Mouse (Mus musculus) right cerebral cortex, postnatal 36 days (tissue): Measurements from ENCODE around the gene Cep131.

Experiments used
- DNase-seq, 2 experiments: peaks; one replicate each; pipeline ENCODE4 v3.0.0; 2022; ENCODE audit warnings: low spot score in 2 of 2, mixed read lengths in 1 of 2

Cep131 gene

GRCm38 (mm10) chr11:120098588-120099511 is 12.2 kb upstream of the Cep131 start, which contains the start of the genes Tepsin and Ndufaf8:
TSS of gene Tepsin (minus strand) at chr11:120098731.
TSS of gene Ndufaf8 (plus strand) at chr11:120098928.
- peak; percentile 98 for DNase-seq

- DNase-seq = no peak
Measured at GRCm38 (mm10) chr11:120092817-120093591, 6.4 kb upstream of the Cep131 start.

- no peak for DNase-seq
Measured at GRCm38 (mm10) chr11:120090661-120091060, 4.0 kb upstream of the Cep131 start.

GRCm38 (mm10) chr11:120085891-120086627 is 568 bp downstream of the Cep131 start:
- no peak for DNase-seq

DNA sequence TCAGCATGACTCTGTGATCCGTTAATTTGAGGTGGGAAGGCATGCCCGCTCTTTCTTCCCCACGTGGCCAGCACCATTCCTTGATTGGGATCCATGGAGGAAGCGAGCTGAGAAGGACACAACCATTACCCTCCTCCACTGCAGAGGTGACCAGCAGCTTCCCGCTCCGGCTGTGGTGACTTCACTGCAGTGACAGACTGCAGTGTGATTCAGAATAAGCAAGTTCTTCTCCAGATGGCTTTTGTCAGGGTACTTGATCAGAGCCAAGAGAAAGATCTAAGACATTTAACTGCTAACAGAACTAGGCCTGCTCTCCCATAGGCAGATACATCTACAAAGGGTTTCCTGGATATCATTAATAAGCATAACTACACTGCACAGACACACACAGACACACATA is 6.3 kb downstream of the Cep131 start:
- no peak for DNase-seq

- no peak for DNase-seq
Measured at GRCm38 (mm10) chr11:120076191-120076590, 10.4 kb downstream of the Cep131 start.

GRCm38 (mm10) chr11:120072986-120073647 is 13.5 kb downstream of the Cep131 start:
- no peak for DNase-seq

GRCm38 (mm10) chr11:120071731-120072320 is 14.8 kb downstream of the Cep131 start:
- DNase-seq = no peak

- no peak for DNase-seq
Measured at GRCm38 (mm10) chr11:120071065-120071464, 15.6 kb downstream of the Cep131 start.

GRCm38 (mm10) chr11:120070286-120070930 is 16.2 kb downstream of the Cep131 start:
- no peak for DNase-seq

GRCm38 (mm10) chr11:120069261-120069660 is 17.4 kb downstream of the Cep131 start:
- no peak for DNase-seq

- no peak for DNase-seq
Measured at GRCm38 (mm10) chr11:120067834-120068233, 18.8 kb downstream of the Cep131 start.

DNA sequence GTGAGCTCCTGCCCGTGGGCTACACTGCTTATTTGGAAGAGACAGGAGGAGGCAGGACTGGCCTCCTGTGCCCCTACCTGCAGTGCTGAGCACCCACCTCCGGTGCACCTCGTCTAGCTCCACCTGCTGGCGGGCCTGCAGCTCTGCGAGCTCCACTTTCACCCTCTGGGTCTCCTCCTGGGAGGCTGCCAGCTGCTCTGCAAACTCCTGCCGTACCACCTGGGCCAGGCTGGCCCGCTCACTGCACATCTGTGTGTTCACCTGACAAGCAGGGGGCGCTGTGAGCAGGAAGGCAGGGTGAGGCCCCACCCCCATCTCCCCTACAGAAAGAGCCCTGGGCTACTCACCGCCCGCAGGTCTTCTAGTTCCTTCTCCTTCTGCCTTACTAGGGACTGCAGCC is 21.3 kb downstream of the Cep131 start:
- DNase-seq = no peak

DNA sequence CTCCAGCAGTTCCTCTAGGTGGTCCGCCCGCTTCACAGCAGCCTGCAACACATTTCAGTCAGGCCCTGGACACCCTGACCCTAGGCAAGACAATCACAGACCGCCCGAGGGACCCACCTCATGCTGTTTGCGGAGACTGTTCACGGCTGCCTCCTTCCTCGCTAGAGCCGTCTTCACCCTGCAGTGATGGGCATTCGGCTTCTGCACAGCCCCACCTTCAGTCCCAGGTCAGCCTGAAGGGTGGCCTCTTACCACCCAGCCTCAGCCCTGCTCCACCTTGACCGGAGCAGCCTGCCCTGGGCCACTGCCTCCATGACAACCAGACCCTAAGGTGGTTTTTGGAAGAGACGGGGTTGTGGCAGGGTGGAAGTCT is 22.0 kb downstream of the Cep131 start:
- no peak for DNase-seq

GRCm38 (mm10) chr11:120064006-120064667 is 22.5 kb downstream of the Cep131 start:
- DNase-seq = no peak

GRCm38 (mm10) chr11:120063326-120063725 is 23.3 kb downstream of the Cep131 start:
- no peak for DNase-seq

DNA sequence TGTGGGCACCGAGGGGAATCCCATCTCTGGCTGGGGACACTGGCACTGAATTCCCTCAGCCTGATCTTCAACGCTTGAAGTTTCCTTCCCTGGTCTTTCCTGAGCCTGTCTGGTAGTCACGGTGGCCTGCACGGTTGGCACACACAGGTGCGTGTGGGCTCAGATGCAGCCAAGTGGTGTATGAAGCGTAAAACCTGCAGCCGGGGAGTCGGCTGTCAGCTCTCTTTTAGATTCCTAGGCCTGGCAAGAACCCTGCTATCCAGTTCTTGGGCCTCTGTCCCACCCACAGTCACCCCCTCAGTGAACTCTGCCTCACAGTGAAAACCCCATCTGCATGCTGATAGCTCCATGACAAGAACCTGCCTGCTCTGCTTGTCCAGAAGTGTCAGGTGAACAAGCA is 26.0 kb downstream of the Cep131 start:
- no peak for DNase-seq

DNA sequence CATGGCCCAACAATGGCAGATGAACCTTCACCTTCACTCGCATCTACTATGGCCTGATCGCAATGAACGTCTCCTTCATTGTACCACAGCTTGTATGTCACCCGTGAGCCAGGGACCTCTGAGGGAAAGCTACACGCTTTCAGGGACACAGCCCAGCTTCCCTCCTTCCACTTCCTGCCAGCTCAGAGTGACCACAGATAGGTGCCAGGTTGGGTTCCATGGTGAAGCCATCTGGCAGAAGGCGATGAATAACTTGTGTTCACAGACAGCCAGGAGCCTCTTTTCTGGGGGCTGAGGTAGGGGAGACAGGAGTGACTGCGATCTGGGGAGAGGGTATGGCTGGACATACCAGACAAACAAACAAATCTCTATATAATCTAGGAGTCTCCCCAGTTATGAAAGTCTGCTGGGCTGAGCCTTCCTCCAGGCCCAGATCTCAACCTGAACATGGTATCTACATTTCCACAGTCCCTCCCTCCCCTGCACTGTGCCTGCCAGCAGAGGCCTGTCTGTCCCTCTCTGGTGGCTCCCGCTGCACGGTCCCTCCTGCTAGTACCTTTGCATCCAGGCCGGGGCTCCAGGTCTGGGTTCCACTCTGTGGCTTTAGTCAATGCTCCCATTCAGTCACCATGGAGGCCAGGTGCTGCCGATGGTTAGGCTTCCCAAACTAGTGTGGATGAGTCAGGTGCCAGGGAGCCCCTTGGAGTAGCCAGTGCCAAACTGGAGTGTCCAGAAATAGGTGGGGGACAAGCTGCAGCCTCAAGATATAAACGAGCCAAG is 30.5 kb downstream of the Cep131 start:
- no peak for DNase-seq

- DNase-seq = no peak
Measured at GRCm38 (mm10) chr11:120053846-120054245, 32.8 kb downstream of the Cep131 start.
